Mouse (Mus musculus): ENCODE results near the gene Olfr1406.
"Not testable (repeated sequence)": the region's sequence is repeated elsewhere in the genome, so short reads cannot be mapped to it uniquely, and the experiment has no call there.

The Olfr1406 gene

DNA sequence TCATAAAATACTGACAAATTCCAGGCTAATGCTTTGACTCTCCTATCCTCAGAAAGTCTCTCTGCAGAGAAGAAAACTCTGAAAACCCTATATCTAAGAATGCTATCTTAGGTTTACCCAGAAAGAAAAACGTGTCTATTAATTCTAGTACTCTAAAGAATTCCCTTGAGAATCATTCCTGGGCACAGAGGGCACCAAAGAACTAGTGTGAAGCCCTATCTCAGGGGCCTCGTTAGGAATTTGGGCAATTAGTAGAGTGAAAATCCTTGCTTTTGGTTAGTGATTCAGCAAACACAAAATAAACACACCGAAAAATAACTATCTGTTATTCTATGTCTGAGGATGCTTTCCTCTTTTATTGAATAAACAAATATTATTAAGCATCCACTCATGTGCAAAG, at the start of gene Olfr1406:
Olfr1406 (minus strand) TSS at position 101 of the 400 bp plus-strand sequence.
- no peak for DNase-seq (ENCODE audit: low read depth in 1 of 2, low spot score in 2 of 2)

DNA sequence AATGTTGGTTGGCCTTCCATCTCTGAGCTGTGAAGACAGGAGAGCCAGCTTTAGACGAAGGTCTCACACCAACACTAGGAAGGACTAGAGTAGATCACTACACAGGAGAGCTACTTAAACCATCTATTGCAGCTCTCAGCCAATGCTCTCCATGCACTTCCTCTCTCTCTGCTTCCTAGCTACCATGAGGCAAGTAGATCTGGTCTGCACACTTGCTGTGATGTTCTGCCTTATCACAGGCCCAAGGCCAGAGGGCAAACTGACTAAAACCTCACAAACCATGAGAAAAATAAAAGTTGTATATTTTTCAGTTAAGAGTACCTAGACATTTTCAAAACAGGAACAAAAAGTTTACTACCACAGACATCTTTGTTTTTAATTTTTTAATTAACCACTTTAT, 46.6 kb upstream of the Olfr1406 start:
- not testable (repeated sequence) for DNase-seq (ENCODE audit: low read depth in 1 of 2, low spot score in 2 of 2)

DNA sequence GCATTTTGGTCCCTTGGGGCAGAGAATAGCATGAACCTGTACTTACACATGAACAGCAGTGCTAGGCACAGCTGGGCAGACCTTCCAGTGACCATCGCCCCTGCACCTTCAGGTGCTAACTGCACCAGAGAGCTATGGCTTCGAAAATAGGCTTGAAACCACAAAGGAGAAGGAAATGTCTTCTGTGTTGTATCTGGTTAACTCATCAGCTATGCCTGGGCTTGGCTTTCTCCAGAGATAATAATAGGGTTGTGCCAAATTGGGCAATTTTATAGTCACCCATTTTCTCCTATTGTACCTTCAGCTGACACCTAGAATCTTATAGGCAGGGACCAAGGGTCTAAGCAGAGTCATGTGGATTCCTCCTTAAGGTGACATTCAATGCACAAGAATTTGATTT, 36.6 kb upstream of the Olfr1406 start, which contains the start of gene Fcer1a:
Fcer1a (minus strand) TSS at position 134 of the 400 bp plus-strand sequence.
- DNase-seq (ENCODE audit: low read depth in 1 of 2, low spot score in 2 of 2) = no peak

DNA sequence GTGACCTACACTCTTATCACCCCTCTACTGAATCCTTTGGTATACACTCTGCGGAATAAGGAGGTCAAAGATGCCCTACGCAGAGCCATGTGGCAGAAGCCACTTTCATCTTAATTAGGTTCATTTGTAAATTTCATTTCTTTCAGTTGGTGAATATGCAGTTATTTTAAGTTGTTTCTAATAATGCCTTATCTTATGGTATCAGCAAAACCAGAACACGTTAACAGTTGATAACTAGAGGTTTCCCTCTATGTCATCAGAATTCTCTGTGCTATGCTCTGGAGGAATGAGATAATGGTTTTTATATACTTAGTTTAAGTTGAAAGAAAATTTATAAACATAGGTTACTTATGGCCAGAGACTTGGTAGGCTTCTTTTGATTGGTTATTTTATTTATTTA, 26.0 kb upstream of the Olfr1406 start:
- no peak for DNase-seq (ENCODE audit: low read depth in 1 of 2, low spot score in 2 of 2)

DNA sequence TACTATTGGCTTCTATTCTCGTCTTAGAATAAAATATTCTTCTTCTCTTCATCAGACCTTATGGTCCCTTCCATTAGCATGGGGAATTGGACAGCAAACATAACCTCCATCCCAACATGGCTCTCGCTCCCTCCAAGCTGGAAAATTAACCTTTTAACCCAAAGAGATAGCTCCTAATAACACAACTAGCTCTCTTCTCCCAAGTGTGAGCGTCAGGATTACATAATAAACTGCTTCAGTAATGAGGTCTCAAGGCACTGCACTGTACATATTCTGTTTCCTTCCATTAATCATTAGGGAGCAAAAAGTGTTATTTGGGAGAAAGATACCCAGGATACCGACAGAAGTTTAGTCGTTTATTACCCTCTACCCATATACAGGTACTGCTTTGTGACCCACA, 21.7 kb upstream of the Olfr1406 start, which contains the start of gene Olfr1404:
Olfr1404 (plus strand) TSS at position 301 of the 400 bp plus-strand sequence.
- no peak for DNase-seq (ENCODE audit: low read depth in 1 of 2, low spot score in 2 of 2)

DNA sequence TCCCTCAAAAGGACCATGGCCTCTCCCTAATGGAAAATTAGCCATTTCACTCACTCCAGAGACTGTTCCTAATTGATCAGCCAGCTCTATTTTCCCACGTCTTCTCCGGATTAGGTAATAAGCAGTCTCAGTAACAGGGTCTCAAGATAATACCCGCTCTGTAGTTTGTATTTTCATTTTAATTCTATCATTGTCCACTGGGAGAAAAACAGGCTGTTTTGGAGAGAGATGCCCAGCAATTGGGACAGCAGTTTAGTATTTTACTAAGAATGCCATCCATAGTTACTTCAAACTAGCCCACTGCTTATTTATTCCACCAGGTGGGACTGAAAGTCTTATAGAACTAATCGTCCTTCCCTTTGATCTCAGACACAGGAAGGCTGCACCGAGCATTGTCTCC, 7.1 kb upstream of the Olfr1406 start, which contains the start of gene Olfr218:
Olfr218 (plus strand) TSS at position 301 of the 400 bp plus-strand sequence.
- no peak for DNase-seq (ENCODE audit: low read depth in 1 of 2, low spot score in 2 of 2)

DNA sequence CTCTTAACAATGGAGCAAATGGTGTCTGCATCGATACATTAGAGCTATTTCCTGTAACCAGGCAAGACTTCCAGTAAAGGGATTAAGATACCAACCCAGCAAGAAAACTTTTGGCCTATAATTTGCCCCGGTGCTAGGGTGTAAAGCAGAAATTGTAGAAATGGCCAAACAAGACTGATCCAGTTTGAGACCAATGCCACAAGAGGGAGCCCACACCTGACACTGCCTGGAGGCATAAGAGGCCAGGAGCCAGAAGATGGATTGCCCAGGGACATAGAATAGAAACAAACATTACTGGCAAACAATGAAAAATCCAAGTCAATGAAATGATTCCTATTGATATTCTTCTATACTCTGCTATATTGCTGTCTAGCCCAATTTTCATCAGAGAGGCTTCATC, 5.9 kb upstream of the Olfr1406 start:
- no peak for DNase-seq (ENCODE audit: low read depth in 1 of 2, low spot score in 2 of 2)

DNA sequence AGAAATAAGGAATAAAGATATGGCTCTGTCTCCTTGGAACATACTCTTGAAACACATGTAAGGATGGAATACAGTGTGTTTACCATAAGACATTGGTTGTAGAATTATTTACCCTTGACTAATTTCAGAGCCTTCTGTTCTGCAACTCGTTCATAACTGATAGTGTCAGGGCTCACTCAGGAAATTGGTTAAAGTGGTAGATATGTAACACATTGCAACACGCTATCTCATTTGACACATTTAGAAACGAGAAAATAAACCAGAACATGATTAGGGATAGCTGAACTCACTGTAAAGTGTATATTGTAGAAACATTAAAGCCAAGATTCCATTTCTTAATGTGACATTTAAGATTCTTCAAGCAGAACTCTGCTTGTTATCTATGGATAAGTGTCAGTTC, 1.6 kb upstream of the Olfr1406 start:
- DNase-seq (ENCODE audit: low read depth in 1 of 2, low spot score in 2 of 2) = no peak

DNA sequence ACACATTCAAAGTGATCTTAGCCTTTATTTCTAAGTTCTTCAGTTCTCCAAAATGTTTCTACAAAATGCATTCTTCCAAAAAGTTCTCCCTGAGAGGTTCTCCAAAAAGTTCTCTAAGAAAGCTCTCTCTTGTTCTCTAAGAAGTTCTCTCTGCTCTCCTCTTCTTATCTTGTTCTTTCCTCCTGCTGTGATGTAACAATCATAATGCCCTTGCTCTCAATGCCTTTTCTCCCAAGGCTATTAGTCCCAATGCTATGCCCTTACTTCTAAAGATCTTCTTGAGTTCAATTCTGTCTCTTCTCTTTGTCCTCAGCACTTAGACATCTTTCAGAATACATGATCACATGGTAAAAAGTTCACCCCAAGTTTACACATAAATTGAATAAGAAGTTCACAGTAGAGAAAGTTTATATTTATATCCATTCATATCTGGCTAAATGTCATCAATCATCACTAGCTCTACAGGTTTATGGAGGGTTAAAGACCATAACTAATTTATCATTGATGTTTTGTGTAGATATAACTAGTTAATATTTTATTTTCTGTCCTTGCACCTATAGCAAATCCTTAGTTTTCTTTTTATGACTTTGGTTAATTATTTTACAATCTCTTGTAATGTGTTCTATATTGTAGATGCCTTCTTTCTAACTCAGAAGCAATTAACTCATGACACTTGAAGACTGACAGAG, 16.1 kb downstream of the Olfr1406 start:
- no peak for DNase-seq (ENCODE audit: low read depth in 1 of 2, low spot score in 2 of 2)

DNA sequence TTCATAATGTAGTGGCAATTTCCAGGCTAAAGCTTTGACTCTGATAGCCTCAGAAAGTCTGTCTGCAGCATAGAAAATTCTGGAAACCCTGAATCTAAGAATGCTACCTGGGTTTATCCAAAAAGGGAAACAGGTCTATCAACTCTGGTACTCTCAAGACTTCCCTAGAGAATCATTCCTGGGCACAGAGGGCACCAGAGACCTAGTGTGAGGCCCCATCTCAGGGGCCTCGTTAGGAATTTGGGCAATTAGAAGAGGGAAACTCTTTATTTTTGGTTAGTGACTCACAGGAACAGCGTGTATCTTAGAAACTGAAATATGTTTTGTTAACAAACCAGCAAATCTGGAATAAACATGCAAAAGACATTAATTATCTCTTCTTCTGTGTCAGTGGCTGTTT, 53.2 kb downstream of the Olfr1406 start, which contains the start of gene Olfr1408:
Olfr1408 (minus strand) TSS at position 101 of the 400 bp plus-strand sequence.
- no peak for DNase-seq (ENCODE audit: low read depth in 1 of 2, low spot score in 2 of 2)

All from monocyte, adult 2 months (primary cell).